Mouse (Mus musculus) ovary, adult 10 weeks (tissue): ENCODE results near the gene Nmrk2. TPM values are rescaled to one million over a fixed set of nuclear protein-coding genes. Genes with fewer than 3 reads are reported as not detected.

Source experiments
- polyA plus RNA-seq: library from polyadenylated mRNA; stranded (reverse); fragments of 350-450 nt; fragmentation: Illumina TruSeq; extraction: RNeasy Lipid Tissue Mini Kit (QIAGEN cat#74804); gene quantifications from one replicate; pipeline ENCODE4 v1.2.3, GENCODE M21; 2014

The Nmrk2 gene
- polyA plus RNA-seq: not detected

GRCm38 (mm10) chr10:81201807-81202758 is at the start of gene Nmrk2:
Nmrk2 (minus strand) TSS chr10:81202051.

GRCm38 (mm10) chr10:81232580-81233225 is 30.9 kb upstream of the Nmrk2 start, which contains the start of gene Zfr2:
Zfr2 (plus strand) TSS chr10:81233155.

GRCm38 (mm10) chr10:81230438-81231332 is 28.8 kb upstream of the Nmrk2 start, which contains the start of gene Atcay:
Atcay (minus strand) TSS chr10:81230833.

GRCm38 (mm10) chr10:81183805-81184204 is 18.0 kb downstream of the Nmrk2 start, which contains the start of gene 4930442H23Rik:
4930442H23Rik (minus strand) TSS chr10:81183849.

GRCm38 (mm10) chr10:81182336-81183333 is 19.2 kb downstream of the Nmrk2 start, which contains the start of gene Dapk3:
Dapk3 (plus strand) TSS chr10:81183005.

GRCm38 (mm10) chr10:81176466-81177271 is 25.2 kb downstream of the Nmrk2 start, which contains the start of gene Eef2:
Eef2 (plus strand) TSS chr10:81176631.

GRCm38 (mm10) chr10:81167200-81168086 is 34.4 kb downstream of the Nmrk2 start, which contains the start of gene Pias4:
Pias4 (minus strand) TSS chr10:81167923.

Other genes with a start within 250 kb of the Nmrk2 start
- gene Gng7, start 187.1 kb downstream of the Nmrk2 start, polyA plus RNA-seq: 6.8 TPM
- not detected for gene Diras1, start 176.4 kb downstream of the Nmrk2 start, polyA plus RNA-seq
- 0.29 TPM for gene Slc39a3, start 164.6 kb downstream of the Nmrk2 start, polyA plus RNA-seq
- 0.66 TPM for gene Sgta, start 141.9 kb downstream of the Nmrk2 start, polyA plus RNA-seq
- not detected for gene Thop1, start 132.0 kb downstream of the Nmrk2 start, polyA plus RNA-seq
- 0.77 TPM for gene Creb3l3, start 103.2 kb downstream of the Nmrk2 start, polyA plus RNA-seq
- gene Map2k2, start 96.1 kb downstream of the Nmrk2 start, polyA plus RNA-seq: 1.1 TPM
- gene Zbtb7a, start 66.8 kb downstream of the Nmrk2 start, polyA plus RNA-seq: 17.8 TPM
- gene Pias4, start 34.1 kb downstream of the Nmrk2 start, polyA plus RNA-seq: 0.46 TPM
- gene Eef2, start 25.4 kb downstream of the Nmrk2 start, polyA plus RNA-seq: 6.8 TPM
- not detected for gene Dapk3, start 19.0 kb downstream of the Nmrk2 start, polyA plus RNA-seq
- gene 4930442H23Rik, start 18.2 kb downstream of the Nmrk2 start, polyA plus RNA-seq: not detected
- gene Atcay, start 28.8 kb upstream of the Nmrk2 start, polyA plus RNA-seq: not detected
- 0.66 TPM for gene Zfr2, start 31.1 kb upstream of the Nmrk2 start, polyA plus RNA-seq
- gene Matk, start 50.9 kb upstream of the Nmrk2 start, polyA plus RNA-seq: not detected
- not detected for gene Mrpl54, start 64.9 kb upstream of the Nmrk2 start, polyA plus RNA-seq
- gene Apba3, start 64.9 kb upstream of the Nmrk2 start, polyA plus RNA-seq: not detected
- not detected for gene Tjp3, start 89.5 kb upstream of the Nmrk2 start, polyA plus RNA-seq
- 2.6 TPM for gene Pip5k1c, start 90.9 kb upstream of the Nmrk2 start, polyA plus RNA-seq
- gene Cactin, start 119.1 kb upstream of the Nmrk2 start, polyA plus RNA-seq: 0.17 TPM
- gene Tbxa2r, start 126.7 kb upstream of the Nmrk2 start, polyA plus RNA-seq: not detected
- gene Gipc3, start 141.2 kb upstream of the Nmrk2 start, polyA plus RNA-seq: not detected
- 4.2 TPM for gene Hmg20b, start 148.4 kb upstream of the Nmrk2 start, polyA plus RNA-seq
- not detected for gene Mfsd12, start 155.4 kb upstream of the Nmrk2 start, polyA plus RNA-seq
- not detected for gene 4930404N11Rik, start 163.8 kb upstream of the Nmrk2 start, polyA plus RNA-seq
- 0.26 TPM for gene Fzr1, start 176.5 kb upstream of the Nmrk2 start, polyA plus RNA-seq
- gene Dohh, start 182.4 kb upstream of the Nmrk2 start, polyA plus RNA-seq: not detected
- gene Gm48551, start 182.4 kb upstream of the Nmrk2 start, polyA plus RNA-seq: not detected
- gene Gm48552, start 187.0 kb upstream of the Nmrk2 start, polyA plus RNA-seq: 0.88 TPM
- gene Smim24, start 191.0 kb upstream of the Nmrk2 start, polyA plus RNA-seq: not detected